Mouse (Mus musculus): Measurements from ENCODE around the gene Rhoj. TPM values are rescaled to one million over a fixed set of nuclear protein-coding genes. Genes with fewer than 3 reads are reported as not detected.

Gene Rhoj
- polyA plus RNA-seq, 1 experiment from 2014 or later: 19.7 TPM

- Histone ChIP-seq H3K4me2 (ENCODE audit: low read length) (no peak overlapping the region), H3K4me3 (replicated peaks; ENCODE audit: low read depth, low read length) (no peak overlapping the region), H3K27me3 (ENCODE audit: control insufficient read depth, insufficient read depth, low read length) (no peaks in the 10 kb centered on the region), H3K27ac (replicated peaks; ENCODE audit: low read depth, low read length) (no peak overlapping the region), H3K36me3 (ENCODE audit: control insufficient read depth, insufficient read depth, low read length) (no peaks in the 10 kb centered on the region), H3K9ac (replicated peaks; ENCODE audit: low read length) (no peak overlapping the region), H3K9me3 (ENCODE audit: control insufficient read depth, low read length) (no peaks in the 10 kb centered on the region), H3K4me1 (ENCODE audit: control insufficient read depth, insufficient read depth, low read length) (no peaks in the 10 kb centered on the region)
- WGBS: 77% methylated on average over 7 of the region's 7 CpGs
- ATAC-seq (ENCODE audit: low FRiP score, low TSS enrichment) (no peak), DNase-seq (no peak)
Measured at GRCm38 (mm10) chr12:75354354-75354753, 46.2 kb downstream of the Rhoj start.

GRCm38 (mm10) chr12:75357781-75358180, 49.7 kb downstream of the Rhoj start:
- H3K4me2 ChIP-seq (ENCODE audit: low read length): no peak overlapping the region
- no peaks in the 10 kb centered on the region for H3K36me3 ChIP-seq (ENCODE audit: control insufficient read depth, insufficient read depth, low read length)
- DNase-seq (no peak), ATAC-seq (ENCODE audit: low FRiP score, low TSS enrichment) (no peak)
- H3K4me3 ChIP-seq (replicated peaks; ENCODE audit: low read depth, low read length): no peak overlapping the region
- no peaks in the 10 kb centered on the region for H3K4me1 ChIP-seq (ENCODE audit: control insufficient read depth, insufficient read depth, low read length)
- no peaks in the 10 kb centered on the region for H3K9me3 ChIP-seq (ENCODE audit: control insufficient read depth, low read length)
- H3K27me3 ChIP-seq (ENCODE audit: control insufficient read depth, insufficient read depth, low read length): no peaks in the 10 kb centered on the region
- WGBS: 90% methylated on average over 4 of the region's 4 CpGs
- H3K9ac ChIP-seq (replicated peaks; ENCODE audit: low read length): no peak overlapping the region
- H3K27ac ChIP-seq (replicated peaks; ENCODE audit: low read depth, low read length): no peak overlapping the region

DNA sequence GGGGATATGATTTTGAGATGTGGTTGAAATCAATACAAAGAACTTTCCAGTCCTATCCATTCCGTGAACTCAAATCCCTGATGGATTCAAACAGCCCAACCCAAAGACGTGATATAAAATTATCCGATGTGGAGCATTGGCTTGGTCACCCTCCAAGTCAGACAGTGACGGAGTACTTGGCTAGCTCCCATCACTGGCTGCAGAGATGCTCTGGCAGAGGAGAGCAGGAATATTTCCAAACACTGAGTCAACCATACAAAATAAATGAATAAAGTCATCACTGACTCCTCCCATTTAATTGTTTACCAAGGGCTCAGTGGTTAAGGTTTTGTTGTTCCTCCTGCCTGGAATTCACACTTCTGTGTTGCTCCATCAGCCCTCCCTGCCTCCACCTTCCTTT, 50.6 kb downstream of the Rhoj start:
- Histone ChIP-seq H3K36me3 (ENCODE audit: control insufficient read depth, insufficient read depth, low read length) (no peaks in the 10 kb centered on the region), H3K27me3 (ENCODE audit: control insufficient read depth, insufficient read depth, low read length) (no peaks in the 10 kb centered on the region), H3K4me1 (ENCODE audit: control insufficient read depth, insufficient read depth, low read length) (no peaks in the 10 kb centered on the region), H3K9me3 (ENCODE audit: control insufficient read depth, low read length) (no peaks in the 10 kb centered on the region), H3K9ac (replicated peaks; ENCODE audit: low read length) (no peak overlapping the region), H3K27ac (replicated peaks; ENCODE audit: low read depth, low read length) (no peak overlapping the region), H3K4me3 (replicated peaks; ENCODE audit: low read depth, low read length) (no peak overlapping the region), H3K4me2 (ENCODE audit: low read length) (no peak overlapping the region)
- WGBS: 91% methylated on average over 4 of the region's 4 CpGs
- ATAC-seq (ENCODE audit: low FRiP score, low TSS enrichment): no peak
- no peak for DNase-seq

GRCm38 (mm10) chr12:75359500-75359899, 51.4 kb downstream of the Rhoj start:
- Histone ChIP-seq H3K4me3 (replicated peaks; ENCODE audit: low read depth, low read length) (no peak overlapping the region), H3K36me3 (ENCODE audit: control insufficient read depth, insufficient read depth, low read length) (no peaks in the 10 kb centered on the region), H3K9ac (replicated peaks; ENCODE audit: low read length) (no peak overlapping the region), H3K4me2 (ENCODE audit: low read length) (no peak overlapping the region), H3K9me3 (ENCODE audit: control insufficient read depth, low read length) (no peaks in the 10 kb centered on the region), H3K4me1 (ENCODE audit: control insufficient read depth, insufficient read depth, low read length) (no peaks in the 10 kb centered on the region), H3K27me3 (ENCODE audit: control insufficient read depth, insufficient read depth, low read length) (no peaks in the 10 kb centered on the region), H3K27ac (replicated peaks; ENCODE audit: low read depth, low read length) (no peak overlapping the region)
- 73% methylated on average over 2 of the region's 2 CpGs for WGBS
- ATAC-seq (ENCODE audit: low FRiP score, low TSS enrichment) (no peak), DNase-seq (no peak)

DNA sequence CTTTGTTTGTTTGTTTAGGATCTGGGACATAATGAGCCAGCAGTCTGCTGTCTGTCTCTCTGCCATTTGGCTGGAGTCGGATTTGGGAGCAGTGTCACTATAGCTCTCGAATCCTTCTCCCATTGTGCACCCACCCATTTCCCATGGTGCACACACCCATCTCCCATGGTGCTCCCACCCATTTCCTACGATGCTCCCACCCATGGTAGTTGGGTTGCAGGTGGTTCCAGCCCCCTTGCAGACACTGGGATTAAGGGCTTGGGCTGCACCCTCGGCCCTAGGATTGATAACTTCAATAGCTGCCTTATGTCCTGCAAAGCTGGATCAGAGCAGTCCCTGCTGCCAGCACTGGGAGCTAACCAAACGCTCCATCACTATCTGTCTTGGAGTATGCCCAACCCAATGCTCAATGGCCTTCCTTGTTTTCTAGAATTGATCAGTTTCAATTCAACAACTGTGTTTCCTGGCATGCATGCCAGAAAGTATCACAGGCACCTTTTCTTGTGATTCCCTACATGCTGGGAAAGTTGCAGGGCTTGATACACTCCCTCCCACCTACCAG, 51.9 kb downstream of the Rhoj start:
- 82% methylated on average over 5 of the region's 5 CpGs for WGBS
- no peak for DNase-seq
- Histone ChIP-seq H3K36me3 (ENCODE audit: control insufficient read depth, insufficient read depth, low read length) (no peaks in the 10 kb centered on the region), H3K9me3 (ENCODE audit: control insufficient read depth, low read length) (no peaks in the 10 kb centered on the region), H3K4me3 (replicated peaks; ENCODE audit: low read depth, low read length) (no peak overlapping the region), H3K4me2 (ENCODE audit: low read length) (no peak overlapping the region), H3K27ac (replicated peaks; ENCODE audit: low read depth, low read length) (no peak overlapping the region), H3K27me3 (ENCODE audit: control insufficient read depth, insufficient read depth, low read length) (no peaks in the 10 kb centered on the region), H3K4me1 (ENCODE audit: control insufficient read depth, insufficient read depth, low read length) (no peaks in the 10 kb centered on the region), H3K9ac (replicated peaks; ENCODE audit: low read length) (no peak overlapping the region)
- ATAC-seq (ENCODE audit: low FRiP score, low TSS enrichment): no peak

DNA sequence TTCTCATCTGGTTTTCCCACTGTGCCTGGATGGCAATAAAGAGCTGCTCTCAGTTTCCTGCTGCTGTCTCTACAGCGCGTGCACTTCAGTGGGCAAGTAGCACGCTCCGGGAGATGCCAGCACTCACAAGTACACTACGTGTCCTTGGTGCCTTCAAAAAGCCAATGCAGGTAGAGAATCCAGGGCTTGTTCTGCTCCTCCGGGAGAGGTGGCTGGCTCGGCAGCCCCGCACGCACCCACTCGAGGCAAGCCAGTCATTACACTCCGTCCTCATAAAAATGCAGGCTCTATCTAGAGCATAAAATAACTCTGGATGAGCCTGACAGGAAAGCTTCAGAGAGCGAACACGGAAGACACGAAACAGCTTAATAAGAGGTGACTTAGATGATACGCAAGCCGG, 54.3 kb downstream of the Rhoj start:
- DNase-seq (no peak), ATAC-seq (ENCODE audit: low FRiP score, low TSS enrichment) (no peak)
- no peak overlapping the region for H3K27ac ChIP-seq (replicated peaks; ENCODE audit: low read depth, low read length)

DNA sequence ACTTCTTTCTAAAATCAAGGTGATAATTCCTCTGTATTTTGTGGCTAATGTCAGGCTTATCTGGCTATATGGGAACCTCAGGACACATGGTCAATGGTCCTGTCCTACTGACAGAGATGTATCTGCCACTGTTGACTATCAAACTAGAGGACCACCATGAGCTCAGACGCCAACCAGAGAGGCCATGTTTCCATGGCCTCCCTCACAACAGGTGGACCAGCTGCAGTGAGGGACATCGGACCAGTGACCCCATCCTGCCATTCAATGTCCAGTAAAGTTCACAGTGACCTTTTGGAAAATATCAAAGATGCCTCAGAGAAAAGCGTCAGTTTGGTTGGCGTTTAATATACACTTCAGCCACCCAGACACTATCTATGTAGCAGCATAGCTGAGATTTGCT, 56.3 kb downstream of the Rhoj start:
- Histone ChIP-seq H3K4me1 (ENCODE audit: control insufficient read depth, insufficient read depth, low read length) (no peaks in the 10 kb centered on the region), H3K27ac (replicated peaks; ENCODE audit: low read depth, low read length) (no peak overlapping the region), H3K9me3 (ENCODE audit: control insufficient read depth, low read length) (no peaks in the 10 kb centered on the region), H3K27me3 (ENCODE audit: control insufficient read depth, insufficient read depth, low read length) (no peaks in the 10 kb centered on the region), H3K4me3 (replicated peaks; ENCODE audit: low read depth, low read length) (no peak overlapping the region), H3K9ac (replicated peaks; ENCODE audit: low read length) (no peak overlapping the region), H3K4me2 (ENCODE audit: low read length) (no peak overlapping the region), H3K36me3 (ENCODE audit: control insufficient read depth, insufficient read depth, low read length) (no peaks in the 10 kb centered on the region)
- no peak for DNase-seq
- WGBS: 93% methylated on average over 4 of the region's 4 CpGs
- ATAC-seq (ENCODE audit: low FRiP score, low TSS enrichment): no peak

More for the DNA sequence above, 54.3 kb downstream of the Rhoj start:
- no peak overlapping the region for H3K4me3 ChIP-seq (replicated peaks; ENCODE audit: low read depth, low read length)
- H3K36me3 ChIP-seq (ENCODE audit: control insufficient read depth, insufficient read depth, low read length): no peaks in the 10 kb centered on the region
- H3K9me3 ChIP-seq (ENCODE audit: control insufficient read depth, low read length): no peaks in the 10 kb centered on the region
- no peak overlapping the region for H3K4me2 ChIP-seq (ENCODE audit: low read length)
- H3K9ac ChIP-seq (replicated peaks; ENCODE audit: low read length): no peak overlapping the region
- no peaks in the 10 kb centered on the region for H3K4me1 ChIP-seq (ENCODE audit: control insufficient read depth, insufficient read depth, low read length)
- WGBS: 84% methylated on average over 16 of the region's 16 CpGs
- no peaks in the 10 kb centered on the region for H3K27me3 ChIP-seq (ENCODE audit: control insufficient read depth, insufficient read depth, low read length)

GRCm38 (mm10) chr12:75365621-75366124, 57.6 kb downstream of the Rhoj start:
- H3K4me2 ChIP-seq (ENCODE audit: low read length): no peak overlapping the region
- no peaks in the 10 kb centered on the region for H3K27me3 ChIP-seq (ENCODE audit: control insufficient read depth, insufficient read depth, low read length)
- no peaks in the 10 kb centered on the region for H3K4me1 ChIP-seq (ENCODE audit: control insufficient read depth, insufficient read depth, low read length)
- DNase-seq (no peak), ATAC-seq (ENCODE audit: low FRiP score, low TSS enrichment) (no peak)
- WGBS: 92% methylated on average over 14 of the region's 14 CpGs
- no peak overlapping the region for H3K27ac ChIP-seq (replicated peaks; ENCODE audit: low read depth, low read length)
- no peak overlapping the region for H3K4me3 ChIP-seq (replicated peaks; ENCODE audit: low read depth, low read length)
- no peaks in the 10 kb centered on the region for H3K9me3 ChIP-seq (ENCODE audit: control insufficient read depth, low read length)
- no peak overlapping the region for H3K9ac ChIP-seq (replicated peaks; ENCODE audit: low read length)
- H3K36me3 ChIP-seq (ENCODE audit: control insufficient read depth, insufficient read depth, low read length): no peaks in the 10 kb centered on the region

DNA sequence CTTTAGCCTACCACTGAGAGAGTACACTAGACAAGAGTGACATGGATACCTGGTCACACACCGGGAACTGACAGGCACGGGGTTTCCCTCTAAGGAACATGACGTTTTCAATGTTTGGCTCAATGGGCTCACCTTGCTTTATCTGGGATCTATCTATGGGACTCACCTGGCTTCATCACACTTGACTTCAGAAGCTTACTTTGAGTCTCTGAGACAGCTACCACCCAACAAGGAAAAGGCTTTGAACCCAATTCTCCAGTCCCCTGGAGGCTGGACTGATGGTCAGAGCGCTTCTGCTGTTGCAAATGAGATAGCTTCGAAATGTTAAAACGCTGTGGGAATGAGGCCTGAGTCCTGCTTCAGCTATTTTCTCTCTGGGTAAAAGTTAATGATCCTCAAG, 59.2 kb downstream of the Rhoj start:
- no peak for ATAC-seq (ENCODE audit: low FRiP score, low TSS enrichment)
- no peak overlapping the region for H3K4me2 ChIP-seq (ENCODE audit: low read length)
- WGBS: 93% methylated on average over 6 of the region's 6 CpGs
- no peaks in the 10 kb centered on the region for H3K36me3 ChIP-seq (ENCODE audit: control insufficient read depth, insufficient read depth, low read length)
- no peaks in the 10 kb centered on the region for H3K27me3 ChIP-seq (ENCODE audit: control insufficient read depth, insufficient read depth, low read length)
- H3K9ac ChIP-seq (replicated peaks; ENCODE audit: low read length): no peak overlapping the region
- H3K4me1 ChIP-seq (ENCODE audit: control insufficient read depth, insufficient read depth, low read length): no peaks in the 10 kb centered on the region
- DNase-seq: no peak
- H3K27ac ChIP-seq (replicated peaks; ENCODE audit: low read depth, low read length): no peak overlapping the region
- no peak overlapping the region for H3K4me3 ChIP-seq (replicated peaks; ENCODE audit: low read depth, low read length)
- no peaks in the 10 kb centered on the region for H3K9me3 ChIP-seq (ENCODE audit: control insufficient read depth, low read length)

Data from midbrain, embryonic 14.5 days (tissue).